33 mouse cellular contexts compared by ENCODE assay signal in genomic region chr19:39665650-39666049, GRCm38 (mm10). TPM values are rescaled to one million over a fixed set of nuclear protein-coding genes. Genes with fewer than 3 reads are reported as not detected.
"Had no signal": no experiment of that assay in that cellular context is flagged by ENCODE, and none has a peak within 500 bp of the region (broad histone marks: within the 10 kb centered on the region; RNA-seq: fewer than 3 reads in every experiment).

No protein-coding gene starts in this region.

RNA-seq across cellular contexts. Expression of gene Cyp2c67, which starts 16.8 kb away (rescaled TPM):
- total RNA-seq: left cerebral cortex, adult 8-10 months; left cerebral cortex, postnatal 10 days; left cerebral cortex, postnatal 14 days; left cerebral cortex, postnatal 25 days; left cerebral cortex, postnatal 36 days; left cerebral cortex, postnatal 4 days; megakaryocyte progenitor cell, adult 5-6 weeks; megakaryocyte, adult 5-6 weeks; megakaryocyte-erythroid progenitor cell, adult 5-6 weeks; midbrain, postnatal 0 days; monocyte, adult 5-6 weeks had no signal
- polyA plus RNA-seq: limb, embryonic 10.5 days; limb, embryonic 11.5 days; limb, embryonic 12.5 days; limb, embryonic 13.5 days; limb, embryonic 14.5 days; limb, embryonic 15.5 days; lung, adult 2 months; lung, embryonic 14.5 days; lung, embryonic 15.5 days; lung, embryonic 16.5 days; lung, postnatal 0 days; macrophage; midbrain, embryonic 10.5 days; midbrain, embryonic 11.5 days; midbrain, embryonic 12.5 days; midbrain, embryonic 13.5 days; midbrain, embryonic 14.5 days; midbrain, embryonic 15.5 days; midbrain, embryonic 16.5 days; midbrain, postnatal 0 days; myocyte; neural tube, embryonic 11.5 days; neural tube, embryonic 12.5 days had no signal
